Mouse (Mus musculus): ENCODE results near the gene C130026I21Rik. TPM values are rescaled to one million over a fixed set of nuclear protein-coding genes. Genes with fewer than 3 reads are reported as not detected.
"Not testable (repeated sequence)": the region's sequence is repeated elsewhere in the genome, so short reads cannot be mapped to it uniquely, and the experiment has no call there.

The C130026I21Rik gene
- polyA plus RNA-seq, 1 experiment from 2014 or later, result 0.26 TPM

- not testable (repeated sequence) for H3K4me3 ChIP-seq (ENCODE audit: low read depth, low read length); H3K9ac ChIP-seq (ENCODE audit: low read depth, low read length); H3K27ac ChIP-seq (ENCODE audit: low read length); H3K4me2 ChIP-seq (ENCODE audit: low read length); H3K9me3 ChIP-seq (replicated peaks; ENCODE audit: control insufficient read depth, low read length, poor library complexity, severe bottlenecking); H3K27me3 ChIP-seq (ENCODE audit: control insufficient read depth, insufficient read depth, low read depth, low read length); H3K36me3 ChIP-seq (ENCODE audit: control insufficient read depth, insufficient read depth, low read length); H3K4me1 ChIP-seq (ENCODE audit: control insufficient read depth, insufficient read depth, low read length); ATAC-seq
- WGBS, result no CpG with 5 or more reads among the region's 3 CpGs
Observed at GRCm38 (mm10) chr1:84992827-84993226, 277.5 kb downstream of the C130026I21Rik start.

DNA sequence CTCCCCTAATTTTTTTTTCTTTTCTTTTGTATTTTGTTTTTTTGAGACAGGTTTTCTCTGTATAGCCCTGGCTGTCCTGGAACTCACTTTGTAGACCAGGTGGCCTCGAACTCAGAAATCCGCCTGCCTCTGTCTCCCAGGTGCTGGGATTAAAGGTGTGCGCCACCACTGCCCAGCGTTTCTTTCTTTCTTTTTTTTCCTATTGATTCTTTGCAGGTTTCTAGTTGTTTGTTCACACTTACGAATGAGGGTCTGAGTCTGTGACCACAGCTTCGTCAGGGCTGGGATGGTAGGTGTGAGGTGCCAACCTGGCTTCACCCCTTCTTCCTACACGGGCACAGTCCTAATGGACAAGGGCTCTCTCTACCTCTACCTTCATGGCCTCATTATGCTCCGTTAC, 281.3 kb downstream of the C130026I21Rik start:
- not testable (repeated sequence) for H3K27me3 ChIP-seq (ENCODE audit: control insufficient read depth, insufficient read depth, low read depth, low read length); H3K4me2 ChIP-seq (ENCODE audit: low read length); H3K9ac ChIP-seq (ENCODE audit: low read depth, low read length); ATAC-seq; H3K36me3 ChIP-seq (ENCODE audit: control insufficient read depth, insufficient read depth, low read length); H3K4me1 ChIP-seq (ENCODE audit: control insufficient read depth, insufficient read depth, low read length); H3K9me3 ChIP-seq (replicated peaks; ENCODE audit: control insufficient read depth, low read length, poor library complexity, severe bottlenecking); H3K4me3 ChIP-seq (ENCODE audit: low read depth, low read length); H3K27ac ChIP-seq (ENCODE audit: low read length)
- WGBS, result 98% methylated on average over 4 of the region's 8 CpGs

DNA sequence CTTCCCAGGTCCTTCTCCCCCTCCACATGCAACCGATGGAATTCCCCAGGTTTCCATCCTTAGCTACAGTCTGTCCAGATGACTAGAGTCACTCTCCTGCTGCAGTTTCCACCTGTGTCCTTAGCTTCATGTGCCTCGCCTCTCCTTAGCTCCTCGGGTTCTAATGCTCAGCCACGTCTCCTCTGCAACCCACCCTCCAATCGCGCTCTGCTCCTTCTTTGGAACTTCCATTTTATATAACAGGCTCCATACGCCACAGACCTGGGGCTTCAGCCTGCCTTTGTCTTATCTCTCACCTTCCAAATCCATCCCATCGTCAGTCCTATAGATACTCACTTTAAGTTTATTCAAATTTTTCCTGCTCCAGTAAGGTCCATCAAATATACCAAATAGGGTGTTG, 282.6 kb downstream of the C130026I21Rik start:
- not testable (repeated sequence) for H3K27ac ChIP-seq (ENCODE audit: low read length); H3K9ac ChIP-seq (ENCODE audit: low read depth, low read length); H3K9me3 ChIP-seq (replicated peaks; ENCODE audit: control insufficient read depth, low read length, poor library complexity, severe bottlenecking); H3K4me3 ChIP-seq (ENCODE audit: low read depth, low read length); ATAC-seq; H3K4me1 ChIP-seq (ENCODE audit: control insufficient read depth, insufficient read depth, low read length); H3K27me3 ChIP-seq (ENCODE audit: control insufficient read depth, insufficient read depth, low read depth, low read length); H3K4me2 ChIP-seq (ENCODE audit: low read length); H3K36me3 ChIP-seq (ENCODE audit: control insufficient read depth, insufficient read depth, low read length)
- WGBS, result 80% methylated on average over 7 of the region's 8 CpGs

GRCm38 (mm10) chr1:84961779-84962178, 308.6 kb downstream of the C130026I21Rik start:
- Histone ChIP-seq H3K4me3 (ENCODE audit: low read depth, low read length) (peak overlapping the region; percentile 22), H3K4me2 (ENCODE audit: low read length) (peak overlapping the region; percentile 51), H3K27ac (ENCODE audit: low read length) (peak overlapping the region; percentile 26; the same call in 1 of the 2 replicates)
- H3K9me3 ChIP-seq (replicated peaks; ENCODE audit: control insufficient read depth, low read length, poor library complexity, severe bottlenecking); H3K36me3 ChIP-seq (ENCODE audit: control insufficient read depth, insufficient read depth, low read length); H3K9ac ChIP-seq (ENCODE audit: low read depth, low read length); H3K4me1 ChIP-seq (ENCODE audit: control insufficient read depth, insufficient read depth, low read length); ATAC-seq; H3K27me3 ChIP-seq (ENCODE audit: control insufficient read depth, insufficient read depth, low read depth, low read length): not testable (repeated sequence)
- 1% methylated on average over 12 of the region's 12 CpGs for WGBS

- 85% methylated on average over 4 of the region's 4 CpGs for WGBS
- H3K4me1 ChIP-seq (ENCODE audit: control insufficient read depth, insufficient read depth, low read length); H3K4me2 ChIP-seq (ENCODE audit: low read length); H3K9ac ChIP-seq (ENCODE audit: low read depth, low read length); H3K27me3 ChIP-seq (ENCODE audit: control insufficient read depth, insufficient read depth, low read depth, low read length); H3K36me3 ChIP-seq (ENCODE audit: control insufficient read depth, insufficient read depth, low read length); ATAC-seq; H3K9me3 ChIP-seq (replicated peaks; ENCODE audit: control insufficient read depth, low read length, poor library complexity, severe bottlenecking); H3K27ac ChIP-seq (ENCODE audit: low read length); H3K4me3 ChIP-seq (ENCODE audit: low read depth, low read length): not testable (repeated sequence)
Observed at GRCm38 (mm10) chr1:84957713-84958112, 312.7 kb downstream of the C130026I21Rik start.

DNA sequence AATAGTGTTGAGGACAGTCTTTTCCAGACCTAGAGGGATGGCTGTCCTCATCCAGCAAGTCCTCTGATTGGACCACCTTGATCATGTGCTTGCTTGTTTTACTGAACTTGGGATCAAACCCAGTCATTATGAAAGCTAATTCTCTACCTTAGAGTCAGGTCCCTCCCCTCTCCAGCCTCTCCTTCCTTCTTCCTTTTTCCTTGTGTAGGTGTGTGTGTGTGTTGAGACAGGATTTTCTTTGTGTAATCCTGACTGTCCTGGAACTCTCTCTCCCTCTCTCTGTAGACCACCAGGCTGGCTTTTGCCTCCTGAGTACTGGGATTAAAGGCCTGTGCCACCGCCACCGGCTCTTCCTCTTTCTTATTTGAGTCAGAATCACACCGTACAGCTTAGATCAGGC, 313.6 kb downstream of the C130026I21Rik start:
- H3K4me1 ChIP-seq (ENCODE audit: control insufficient read depth, insufficient read depth, low read length); H3K4me2 ChIP-seq (ENCODE audit: low read length); H3K9me3 ChIP-seq (replicated peaks; ENCODE audit: control insufficient read depth, low read length, poor library complexity, severe bottlenecking); ATAC-seq; H3K9ac ChIP-seq (ENCODE audit: low read depth, low read length); H3K4me3 ChIP-seq (ENCODE audit: low read depth, low read length); H3K27ac ChIP-seq (ENCODE audit: low read length); H3K36me3 ChIP-seq (ENCODE audit: control insufficient read depth, insufficient read depth, low read length); H3K27me3 ChIP-seq (ENCODE audit: control insufficient read depth, insufficient read depth, low read depth, low read length): not testable (repeated sequence)
- WGBS, result 85% methylated on average over 3 of the region's 3 CpGs

GRCm38 (mm10) chr1:84952456-84953181, 317.7 kb downstream of the C130026I21Rik start:
- Histone ChIP-seq H3K27me3 (ENCODE audit: control insufficient read depth, insufficient read depth, low read depth, low read length) (no peaks in the 10 kb centered on the region), H3K9me3 (replicated peaks; ENCODE audit: control insufficient read depth, low read length, poor library complexity, severe bottlenecking) (no peaks in the 10 kb centered on the region), H3K4me3 (ENCODE audit: low read depth, low read length) (no peak overlapping the region), H3K4me2 (ENCODE audit: low read length) (no peak overlapping the region), H3K9ac (ENCODE audit: low read depth, low read length) (no peak overlapping the region), H3K4me1 (ENCODE audit: control insufficient read depth, insufficient read depth, low read length) (no peaks in the 10 kb centered on the region), H3K27ac (ENCODE audit: low read length) (no peak overlapping the region), H3K36me3 (ENCODE audit: control insufficient read depth, insufficient read depth, low read length) (no peaks in the 10 kb centered on the region)
- no peak for ATAC-seq
- WGBS, result 87% methylated on average over 10 of the region's 10 CpGs

DNA sequence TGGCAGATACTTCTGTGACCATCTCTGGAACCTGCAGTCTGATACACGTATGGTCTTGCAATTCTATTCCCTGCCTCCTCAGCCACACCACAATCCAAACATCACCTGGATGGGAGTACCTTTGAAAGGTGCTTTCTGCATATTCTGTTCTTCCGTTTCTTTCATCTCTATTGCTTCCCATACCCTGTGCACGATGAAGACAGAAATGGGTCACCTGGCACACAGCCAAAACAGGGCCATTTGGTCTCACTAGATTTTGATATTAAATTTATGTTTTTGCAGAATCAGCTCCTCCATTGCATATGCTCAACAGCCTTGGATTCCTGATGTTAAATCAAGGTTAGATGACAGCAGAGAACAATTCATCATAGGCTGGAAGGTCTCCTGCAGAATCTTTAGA, 318.8 kb downstream of the C130026I21Rik start:
- Histone ChIP-seq H3K4me3 (ENCODE audit: low read depth, low read length) (no peak overlapping the region), H3K36me3 (ENCODE audit: control insufficient read depth, insufficient read depth, low read length) (no peaks in the 10 kb centered on the region), H3K9me3 (replicated peaks; ENCODE audit: control insufficient read depth, low read length, poor library complexity, severe bottlenecking) (no peaks in the 10 kb centered on the region), H3K9ac (ENCODE audit: low read depth, low read length) (no peak overlapping the region), H3K27ac (ENCODE audit: low read length) (no peak overlapping the region), H3K4me1 (ENCODE audit: control insufficient read depth, insufficient read depth, low read length) (no peaks in the 10 kb centered on the region), H3K27me3 (ENCODE audit: control insufficient read depth, insufficient read depth, low read depth, low read length) (no peaks in the 10 kb centered on the region), H3K4me2 (ENCODE audit: low read length) (no peak overlapping the region)
- WGBS, result 91% methylated on average over 3 of the region's 3 CpGs
- no peak for ATAC-seq

GRCm38 (mm10) chr1:84947390-84947789, 323.0 kb downstream of the C130026I21Rik start:
- no peaks in the 10 kb centered on the region for H3K9me3 ChIP-seq (replicated peaks; ENCODE audit: control insufficient read depth, low read length, poor library complexity, severe bottlenecking)
- no peak overlapping the region for H3K4me3 ChIP-seq (ENCODE audit: low read depth, low read length)
- no peak overlapping the region for H3K27ac ChIP-seq (ENCODE audit: low read length)
- ATAC-seq, result no peak
- no peak overlapping the region for H3K4me2 ChIP-seq (ENCODE audit: low read length)
- H3K4me1 ChIP-seq (ENCODE audit: control insufficient read depth, insufficient read depth, low read length), result no peaks in the 10 kb centered on the region
- WGBS, result 64% methylated on average over 2 of the region's 2 CpGs
- no peaks in the 10 kb centered on the region for H3K36me3 ChIP-seq (ENCODE audit: control insufficient read depth, insufficient read depth, low read length)
- no peak overlapping the region for H3K9ac ChIP-seq (ENCODE audit: low read depth, low read length)
- H3K27me3 ChIP-seq (ENCODE audit: control insufficient read depth, insufficient read depth, low read depth, low read length), result no peaks in the 10 kb centered on the region
